Mouse (Mus musculus): Measurements from ENCODE around the gene Fam136a. TPM values are rescaled to one million over a fixed set of nuclear protein-coding genes. Genes with fewer than 3 reads are reported as not detected.

The Fam136a gene
- polyA plus RNA-seq, 1 experiment from 2014 or later: 120 TPM

DNA sequence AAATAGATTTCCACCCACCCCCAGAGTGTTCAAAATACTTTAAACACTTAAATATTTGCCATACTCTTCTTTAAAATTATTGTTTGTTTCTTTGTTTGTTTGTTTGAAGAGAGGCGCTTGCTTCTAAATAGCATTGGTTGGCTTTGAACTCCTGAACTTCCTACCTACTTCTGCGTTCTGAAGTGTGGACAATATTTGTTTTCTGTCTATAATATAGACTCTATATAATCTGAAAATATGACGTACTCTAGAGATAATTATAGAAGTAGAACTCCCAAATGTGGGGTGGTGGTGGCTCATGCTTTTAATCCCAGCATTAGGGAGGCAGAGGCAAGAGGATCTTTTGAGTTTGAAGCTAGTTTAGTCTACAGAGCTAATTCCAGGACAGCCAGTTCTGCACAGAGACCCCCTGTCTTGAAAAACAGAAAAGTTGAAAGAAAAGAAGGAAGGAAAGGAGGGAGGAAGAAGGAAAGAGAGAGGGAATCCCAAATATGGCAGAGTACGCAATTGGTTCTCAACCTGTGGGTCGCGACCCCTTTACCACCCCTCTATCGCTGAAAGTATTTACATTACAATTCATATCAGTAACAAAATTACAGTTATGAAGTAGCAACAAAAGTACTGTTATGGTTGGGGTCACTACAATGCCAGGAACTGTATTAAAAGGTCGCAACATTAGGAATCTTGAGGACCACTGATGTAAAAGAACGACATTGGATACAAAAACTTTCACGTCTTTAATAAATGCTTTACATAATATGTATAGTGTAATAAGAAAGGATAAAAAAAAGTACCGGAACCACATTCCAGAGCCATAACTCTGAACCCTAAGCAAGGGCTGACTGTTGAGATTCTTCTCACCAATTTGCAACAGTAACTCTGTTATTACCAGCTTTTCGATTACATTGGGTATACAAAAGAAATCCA, 37.5 kb downstream of the Fam136a start:
- H3K36me3 ChIP-seq: 0 out of 2 replicates have a peak, but pooled peaks cover 3% of the 10 kb centered on the region
- ATAC-seq (ENCODE audit: low FRiP score, low read depth): no peak
- no peaks in the 10 kb centered on the region for H3K9me3 ChIP-seq
- 40% methylated on average over 12 of the region's 12 CpGs for WGBS
- peak overlapping the region; percentile 87 for H3K4me3 ChIP-seq
- 0 out of 2 replicates have a peak overlapping the region, but pooled peaks have one; percentile 20 for H3K9ac ChIP-seq (replicated peaks)
- H3K27me3 ChIP-seq: 0 out of 2 replicates have a peak, but pooled peaks cover 4% of the 10 kb centered on the region
- H3K27ac ChIP-seq (replicated peaks): no peak overlapping the region
- peak overlapping the region; percentile 74 for H3K4me2 ChIP-seq (replicated peaks)
- H3K4me1 ChIP-seq: peaks cover 13% of the 10 kb centered on the region

DNA sequence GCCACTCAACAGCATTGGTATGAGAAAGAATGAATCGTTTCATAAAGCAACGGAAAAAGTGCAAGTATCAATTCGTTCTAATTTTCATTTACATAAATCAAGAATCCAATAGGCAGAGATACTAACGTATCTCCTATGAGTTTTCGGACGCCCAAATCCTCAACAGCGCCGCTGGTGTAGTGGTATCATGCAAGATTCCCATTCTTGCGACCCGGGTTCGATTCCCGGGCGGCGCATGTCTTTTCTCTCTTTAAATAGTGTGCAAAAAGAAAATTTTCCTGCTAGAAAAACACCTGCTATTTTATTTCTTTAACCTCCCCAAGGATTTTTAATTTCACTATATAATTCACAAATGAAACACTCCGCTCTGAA, 38.3 kb downstream of the Fam136a start:
- 0 out of 2 replicates have a peak, but pooled peaks cover 4% of the 10 kb centered on the region for H3K27me3 ChIP-seq
- no peaks in the 10 kb centered on the region for H3K9me3 ChIP-seq
- peak overlapping the region; percentile 74 for H3K4me2 ChIP-seq (replicated peaks)
- 0 out of 2 replicates have a peak, but pooled peaks cover 6% of the 10 kb centered on the region for H3K36me3 ChIP-seq
- WGBS: under 1% methylated on average over 15 of the region's 15 CpGs
- 0 out of 2 replicates have a peak overlapping the region, but pooled peaks have one; percentile 20 for H3K9ac ChIP-seq (replicated peaks)
- peak; percentile 63 for ATAC-seq (ENCODE audit: low FRiP score, low read depth)
- peak overlapping the region; percentile 100 for H3K27ac ChIP-seq (replicated peaks)
- peaks cover 13% of the 10 kb centered on the region for H3K4me1 ChIP-seq
- peak overlapping the region; percentile 87 for H3K4me3 ChIP-seq

DNA sequence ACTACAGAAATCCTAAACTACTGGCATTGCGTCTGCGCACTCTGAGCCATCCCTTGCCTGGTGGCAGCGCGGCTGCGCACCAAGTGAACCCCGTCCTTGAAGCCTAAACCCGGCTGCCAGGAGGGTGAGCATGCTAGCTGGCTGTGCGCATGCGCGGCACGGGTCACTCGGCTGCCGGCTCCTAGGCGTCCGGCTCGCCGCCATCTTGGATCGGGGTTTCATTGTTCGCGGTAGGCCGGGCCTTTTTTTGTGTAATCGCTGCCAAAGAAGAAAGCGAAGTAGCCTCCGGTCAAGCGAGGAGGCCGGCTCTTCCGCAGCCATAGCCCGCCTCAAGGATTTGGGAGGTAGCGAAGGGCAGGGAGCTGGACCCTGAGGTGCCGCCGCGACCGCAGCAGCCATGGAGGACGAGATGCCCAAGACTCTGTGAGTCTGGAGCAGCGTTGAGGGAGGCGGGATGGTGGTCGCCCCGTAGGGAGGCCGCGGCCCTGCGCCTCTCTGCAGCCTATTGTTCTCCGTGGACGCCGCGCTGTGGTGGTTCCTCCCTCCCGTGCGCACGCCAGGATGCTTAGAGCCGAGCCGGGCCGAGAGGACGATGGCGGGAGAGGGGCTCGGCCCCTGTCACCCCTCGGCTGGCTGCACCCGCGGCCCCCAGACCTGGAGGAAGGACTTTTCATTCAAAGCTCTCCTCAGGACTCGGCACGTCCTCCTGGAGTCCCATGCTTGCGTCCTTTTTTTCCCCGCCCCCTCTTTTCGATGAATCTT, 38.8 kb downstream of the Fam136a start, which contains the start of gene Tia1:
TSS of gene Tia1 (plus strand) at position 120 of the 762 bp plus-strand sequence.
- Histone ChIP-seq H3K4me1 (peaks cover 13% of the 10 kb centered on the region), H3K9ac (replicated peaks) (peak within 1 kb of the TSS; percentile 98), H3K27me3 (0 out of 2 replicates have a peak, but pooled peaks cover 4% of the 10 kb centered on the region), H3K36me3 (0 out of 2 replicates have a peak, but pooled peaks cover 6% of the 10 kb centered on the region), H3K27ac (replicated peaks) (peak within 1 kb of the TSS; percentile 100), H3K9me3 (no peaks in the 10 kb centered on the region), H3K4me3 (peak within 1 kb of the TSS; percentile 87), H3K4me2 (replicated peaks) (peak within 1 kb of the TSS; percentile 74)
- under 1% methylated on average over 62 of the region's 62 CpGs for WGBS
- ATAC-seq (ENCODE audit: low FRiP score, low read depth): peak; percentile 95

DNA sequence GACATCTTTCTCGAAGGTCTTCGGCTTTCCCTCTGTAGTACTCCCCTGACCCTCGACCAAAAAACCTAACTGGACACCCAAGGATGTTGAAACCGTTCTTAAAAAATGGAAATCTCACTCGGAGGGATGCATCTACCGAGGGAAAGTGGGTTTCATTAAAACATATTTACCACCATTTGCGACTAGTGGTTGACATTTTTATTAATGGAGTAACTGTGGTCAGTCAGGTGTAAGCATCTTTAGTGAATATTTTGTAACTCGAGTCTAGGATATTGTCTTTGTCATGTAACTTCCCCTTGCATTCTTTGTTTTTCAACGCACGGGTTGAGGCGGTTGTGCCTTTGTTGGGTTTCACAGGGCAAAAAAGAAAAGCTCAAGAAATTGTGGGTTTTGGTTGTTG, 39.5 kb downstream of the Fam136a start:
- Histone ChIP-seq H3K36me3 (peaks cover 10% of the 10 kb centered on the region; the same call in 1 of the 2 replicates), H3K9me3 (no peaks in the 10 kb centered on the region)

DNA sequence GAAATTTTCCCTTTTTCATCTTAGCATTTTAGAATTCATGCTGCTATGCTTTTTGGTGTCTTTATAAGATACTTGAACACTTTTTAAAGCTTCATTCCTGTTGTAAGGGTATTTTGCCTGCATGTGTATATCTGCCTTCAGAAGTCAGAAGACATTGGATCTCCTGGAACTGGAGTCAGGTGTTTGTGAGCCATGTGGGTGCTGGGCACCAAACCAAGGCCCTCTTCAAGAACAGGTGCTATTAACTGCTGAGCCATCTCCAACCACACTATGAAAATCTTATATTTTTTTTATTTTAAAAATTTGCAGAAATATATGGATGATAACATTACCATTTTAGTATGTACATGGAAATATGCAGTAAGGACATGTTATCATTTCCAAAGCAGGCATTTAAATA, 40.9 kb downstream of the Fam136a start:
- Histone ChIP-seq H3K9ac (replicated peaks) (peak overlapping the region; percentile 39; the same call in 1 of the 2 replicates), H3K27ac (replicated peaks) (no peak overlapping the region), H3K4me1 (peaks cover 13% of the 10 kb centered on the region), H3K4me3 (peak overlapping the region; percentile 30), H3K27me3 (no peaks in the 10 kb centered on the region), H3K4me2 (replicated peaks) (peak overlapping the region; percentile 74), H3K36me3 (peaks cover 10% of the 10 kb centered on the region; the same call in 1 of the 2 replicates), H3K9me3 (no peaks in the 10 kb centered on the region)
- no peak for ATAC-seq (ENCODE audit: low FRiP score, low read depth)

More for the DNA sequence above, 39.5 kb downstream of the Fam136a start:
- WGBS: under 1% methylated on average over 11 of the region's 11 CpGs
- H3K4me2 ChIP-seq (replicated peaks): peak overlapping the region; percentile 74
- peak overlapping the region; percentile 87 for H3K4me3 ChIP-seq
- 0 out of 2 replicates have a peak, but pooled peaks cover 4% of the 10 kb centered on the region for H3K27me3 ChIP-seq
- ATAC-seq (ENCODE audit: low FRiP score, low read depth): no peak
- H3K4me1 ChIP-seq: peaks cover 16% of the 10 kb centered on the region
- peak overlapping the region; percentile 100 for H3K27ac ChIP-seq (replicated peaks)
- H3K9ac ChIP-seq (replicated peaks): peak overlapping the region; percentile 98

DNA sequence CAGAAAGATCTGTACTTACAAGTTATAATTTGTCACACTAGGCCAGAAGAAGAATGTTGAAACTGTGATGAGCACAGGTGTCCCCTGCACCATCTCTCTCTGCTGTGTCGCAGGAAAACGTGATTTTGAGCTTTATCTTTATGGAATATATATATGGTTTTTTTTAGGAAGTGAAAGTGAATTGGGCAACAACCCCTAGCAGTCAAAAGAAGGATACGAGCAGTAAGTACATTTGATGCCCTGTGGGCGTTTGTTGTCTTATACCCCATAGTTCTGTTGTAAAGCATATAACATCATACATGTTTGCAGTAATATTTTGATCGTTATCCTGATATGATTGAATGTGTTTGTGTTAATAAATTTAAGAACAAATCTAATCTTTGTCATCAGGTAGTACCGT, 53.3 kb downstream of the Fam136a start:
- WGBS: 94% methylated on average over 6 of the region's 6 CpGs

DNA sequence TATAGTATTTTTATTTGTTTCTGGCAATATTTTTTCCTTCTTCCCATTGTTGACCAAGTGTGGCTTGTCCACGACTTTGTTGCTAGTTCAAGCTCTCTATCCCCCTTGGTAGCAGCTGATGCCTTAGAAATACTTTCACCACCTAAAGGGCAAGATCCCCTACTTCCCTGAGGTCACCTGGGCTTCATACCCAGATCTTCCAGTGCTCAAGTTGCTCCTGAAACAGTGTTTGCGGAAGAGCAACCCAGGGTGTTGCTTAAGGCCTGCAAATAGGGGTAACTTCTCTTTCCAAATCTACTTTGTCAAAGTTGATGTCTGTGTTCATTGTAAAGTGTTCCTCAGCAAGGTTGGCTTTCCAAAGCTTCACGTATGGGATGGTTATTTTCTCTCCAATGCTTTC, 53.8 kb downstream of the Fam136a start:
- no peak overlapping the region for H3K27ac ChIP-seq (replicated peaks)
- 96% methylated on average over 3 of the region's 3 CpGs for WGBS
- no peaks in the 10 kb centered on the region for H3K27me3 ChIP-seq
- H3K4me1 ChIP-seq: no peaks in the 10 kb centered on the region
- no peak overlapping the region for H3K4me2 ChIP-seq (replicated peaks)
- H3K9ac ChIP-seq (replicated peaks): no peak overlapping the region
- no peak overlapping the region for H3K4me3 ChIP-seq
- no peak for ATAC-seq (ENCODE audit: low FRiP score, low read depth)
- H3K9me3 ChIP-seq: no peaks in the 10 kb centered on the region
- H3K36me3 ChIP-seq: peaks cover 83% of the 10 kb centered on the region

More for the DNA sequence above, 53.3 kb downstream of the Fam136a start:
- Histone ChIP-seq H3K4me2 (replicated peaks) (no peak overlapping the region), H3K4me1 (no peaks in the 10 kb centered on the region), H3K9ac (replicated peaks) (no peak overlapping the region), H3K36me3 (peaks cover 84% of the 10 kb centered on the region), H3K9me3 (no peaks in the 10 kb centered on the region), H3K4me3 (no peak overlapping the region), H3K27ac (replicated peaks) (no peak overlapping the region), H3K27me3 (no peaks in the 10 kb centered on the region)
- ATAC-seq (ENCODE audit: low FRiP score, low read depth): no peak

Other genes starting within 250 kb of the Fam136a start
- 1.8 TPM in 2 replicates for gene Tgfa, start 170.4 kb upstream of the Fam136a start, polyA plus RNA-seq (2016; fragmentation: Nextera tagmentation; extraction: Ambion mirVana)
- 580 and 612 TPM in 2 replicates for gene Snrpg, start 5.7 kb downstream of the Fam136a start, polyA plus RNA-seq (2016; fragmentation: Nextera tagmentation; extraction: Ambion mirVana)
- 128 and 129 TPM in 2 replicates for gene Pcyox1, start 31.5 kb downstream of the Fam136a start, polyA plus RNA-seq (2016; fragmentation: Nextera tagmentation; extraction: Ambion mirVana)
- gene Tia1, start 38.6 kb downstream of the Fam136a start, polyA plus RNA-seq (2016; fragmentation: Nextera tagmentation; extraction: Ambion mirVana): 356 and 362 TPM in 2 replicates
- 0.68 and 0.81 TPM in 2 replicates for gene Gm44790, start 61.0 kb downstream of the Fam136a start, polyA plus RNA-seq (2016; fragmentation: Nextera tagmentation; extraction: Ambion mirVana)
- 26.6 and 30.6 TPM in 2 replicates for gene C87436, start 72.7 kb downstream of the Fam136a start, polyA plus RNA-seq (2016; fragmentation: Nextera tagmentation; extraction: Ambion mirVana)
- 570 and 583 TPM in 2 replicates for gene Pcbp1, start 160.7 kb downstream of the Fam136a start, polyA plus RNA-seq (2016; fragmentation: Nextera tagmentation; extraction: Ambion mirVana)

Data from midbrain, embryonic 12.5 days (tissue).